Mouse (Mus musculus): Measurements from ENCODE around the gene Efl1. TPM values are rescaled to one million over a fixed set of nuclear protein-coding genes. Genes with fewer than 3 reads are reported as not detected.

Gene Efl1
- polyA plus RNA-seq, 1 experiment: 8.2 TPM

DNA sequence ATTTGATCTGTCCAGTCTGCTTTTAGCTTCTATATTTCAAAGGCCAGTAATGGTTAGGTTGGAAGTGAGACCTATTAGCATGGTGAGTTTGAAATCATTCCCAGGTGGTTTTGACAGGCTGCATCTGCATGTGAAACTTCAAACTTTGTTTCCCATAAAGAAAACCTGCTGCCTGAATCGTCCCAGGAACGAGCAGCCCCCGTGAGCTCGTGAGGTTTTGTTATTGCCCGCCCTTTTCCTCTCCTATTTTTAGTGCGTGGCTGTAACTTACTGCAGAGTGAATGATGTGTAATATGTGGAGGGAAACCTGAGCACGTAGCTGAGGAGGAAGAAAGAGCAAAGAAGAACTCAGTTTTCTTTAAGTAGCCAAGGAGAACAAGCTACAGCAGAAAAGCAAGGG lies 72.5 kb downstream of the Efl1 start:
- Histone ChIP-seq H3K27me3 (ENCODE audit: control insufficient read depth, insufficient read depth, insufficient read length) (no peaks in the 10 kb centered on the region), H3K4me3 (no peak overlapping the region), H3K79me2 (ENCODE audit: control insufficient read depth, insufficient read depth) (no peaks in the 10 kb centered on the region), H3ac (ENCODE audit: control insufficient read depth, insufficient read length) (no peak overlapping the region), H3K36me3 (ENCODE audit: control insufficient read depth, insufficient read depth) (no peaks in the 10 kb centered on the region), H3K4me2 (ENCODE audit: low read depth) (no peak overlapping the region)
- TF ChIP-seq USF1 (IDR thresholded peaks at IDR 0.05; ENCODE audit: low read depth) (no peak), POLR2A (IDR thresholded peaks at IDR 0.05; ENCODE audit: insufficient read length, low read depth) (no peak), POLR2AphosphoS2 (IDR thresholded peaks at IDR 0.05; ENCODE audit: insufficient read length, low read depth) (no peak), SRF (IDR thresholded peaks at IDR 0.05; ENCODE audit: control insufficient read depth, insufficient read length, low read depth) (no peak), MAX (IDR thresholded peaks at IDR 0.05; ENCODE audit: low read depth) (no peak), MYOG (IDR thresholded peaks at IDR 0.05; ENCODE audit: control insufficient read depth in 1 of 3, insufficient read depth in 1 of 3, insufficient read length in 2 of 3, low read depth in 2 of 3) (no peak), E2F4 (IDR thresholded peaks at IDR 0.05; ENCODE audit: insufficient read depth) (no peak)

DNA sequence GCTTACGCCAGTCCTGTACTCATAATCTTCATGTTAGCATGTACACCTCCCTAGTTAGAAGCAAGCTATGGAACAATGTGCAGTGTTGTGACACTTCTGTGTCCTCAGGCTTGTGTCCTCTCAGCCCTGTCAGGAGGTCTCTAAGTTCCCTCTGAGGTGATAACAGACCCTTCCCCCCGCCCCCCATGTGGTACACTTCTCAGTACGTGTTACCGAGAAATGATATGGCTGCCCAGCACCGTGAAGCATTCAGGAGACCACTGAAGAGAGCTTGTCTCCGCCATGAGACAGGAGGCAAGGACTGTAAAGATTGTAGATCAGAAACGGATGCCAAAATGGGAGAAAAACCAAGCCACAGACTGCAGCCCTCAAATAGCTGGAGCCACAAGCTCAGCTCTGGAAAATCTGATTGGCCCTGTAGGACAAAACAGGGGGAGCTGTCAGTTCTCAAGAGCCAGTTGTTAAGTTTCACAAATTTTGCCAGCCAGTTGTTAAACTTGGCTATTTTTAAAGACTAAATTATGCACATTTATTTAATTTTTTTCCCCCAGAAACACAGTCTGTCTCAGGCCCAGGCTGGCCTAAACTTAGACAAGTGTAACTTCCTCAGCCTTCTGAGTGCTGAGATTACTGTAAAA lies 74.2 kb downstream of the Efl1 start:
- H3K4me3 ChIP-seq: no peak overlapping the region
- H3K79me2 ChIP-seq (ENCODE audit: control insufficient read depth, insufficient read depth): no peaks in the 10 kb centered on the region
- no peak overlapping the region for H3K4me2 ChIP-seq (ENCODE audit: low read depth)
- no peaks in the 10 kb centered on the region for H3K36me3 ChIP-seq (ENCODE audit: control insufficient read depth, insufficient read depth)
- H3ac ChIP-seq (ENCODE audit: control insufficient read depth, insufficient read length): no peak overlapping the region
- no peaks in the 10 kb centered on the region for H3K27me3 ChIP-seq (ENCODE audit: control insufficient read depth, insufficient read depth, insufficient read length)
- TF ChIP-seq SRF (IDR thresholded peaks at IDR 0.05; ENCODE audit: control insufficient read depth, insufficient read length, low read depth): no peak

DNA sequence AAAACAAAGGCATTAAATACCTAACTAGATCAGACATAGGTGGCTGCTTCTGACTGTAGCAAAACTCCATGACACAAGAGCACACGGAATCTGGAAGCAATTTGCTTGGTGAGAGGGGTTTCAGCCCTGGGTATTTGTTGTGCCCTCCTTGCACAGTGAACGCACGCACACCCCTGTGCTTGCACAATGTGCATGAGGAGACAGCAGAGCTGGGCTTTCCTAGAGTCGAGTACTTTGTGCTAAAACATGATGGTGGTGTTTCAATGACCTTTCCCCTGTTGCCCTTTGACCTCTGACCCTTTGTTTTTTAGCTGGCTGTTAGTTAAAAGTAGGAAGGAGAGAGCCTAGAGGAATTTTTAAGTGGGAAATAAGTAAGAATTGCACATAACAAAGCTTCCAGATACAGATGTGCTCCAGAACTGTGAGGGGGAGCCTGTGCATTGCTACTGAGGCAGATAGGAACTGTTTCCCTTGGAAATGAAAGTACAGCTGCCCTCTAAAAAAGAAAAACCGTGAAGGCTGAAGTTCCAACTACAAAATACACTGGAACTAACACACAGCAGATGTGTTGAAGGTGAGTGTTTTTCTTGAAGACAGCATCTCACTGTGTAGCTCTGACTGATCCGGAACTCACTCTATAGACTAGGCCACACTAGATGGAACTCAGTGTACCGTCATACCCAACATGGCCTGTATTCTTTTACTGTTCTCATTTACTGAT lies 74.9 kb downstream of the Efl1 start:
- Histone ChIP-seq H3ac (ENCODE audit: control insufficient read depth, insufficient read length) (no peak overlapping the region), H3K27me3 (ENCODE audit: control insufficient read depth, insufficient read depth, insufficient read length) (no peaks in the 10 kb centered on the region), H3K4me3 (no peak overlapping the region), H3K79me2 (ENCODE audit: control insufficient read depth, insufficient read depth) (no peaks in the 10 kb centered on the region), H3K36me3 (ENCODE audit: control insufficient read depth, insufficient read depth) (no peaks in the 10 kb centered on the region), H3K4me2 (ENCODE audit: low read depth) (no peak overlapping the region)
- TF ChIP-seq MYOD1 (IDR thresholded peaks at IDR 0.05; ENCODE audit: control insufficient read depth in 1 of 3, insufficient read length in 2 of 3, low read depth in 2 of 3) (no peak), REST (IDR thresholded peaks at IDR 0.05; ENCODE audit: insufficient read depth, insufficient read length) (no peak), E2F4 (IDR thresholded peaks at IDR 0.05; ENCODE audit: insufficient read depth) (no peak), TCF3 (IDR thresholded peaks at IDR 0.05; ENCODE audit: insufficient read length, low read depth) (no peak), TCF12 (IDR thresholded peaks at IDR 0.05; ENCODE audit: insufficient read depth, poor library complexity, severe bottlenecking) (no peak), POLR2A (IDR thresholded peaks at IDR 0.05; ENCODE audit: insufficient read length, low read depth) (no peak), CEBPB (IDR thresholded peaks at IDR 0.05; ENCODE audit: insufficient read depth, poor library complexity, severe bottlenecking) (no peak), POLR2AphosphoS2 (IDR thresholded peaks at IDR 0.05; ENCODE audit: insufficient read length, low read depth) (no peak), MYOG (IDR thresholded peaks at IDR 0.05; ENCODE audit: control insufficient read depth in 1 of 3, insufficient read depth in 1 of 3, insufficient read length in 2 of 3, low read depth in 2 of 3) (no peak), MAX (IDR thresholded peaks at IDR 0.05; ENCODE audit: low read depth) (no peak), USF1 (IDR thresholded peaks at IDR 0.05; ENCODE audit: low read depth) (no peak), SRF (IDR thresholded peaks at IDR 0.05; ENCODE audit: control insufficient read depth, insufficient read length, low read depth) (no peak)

DNA sequence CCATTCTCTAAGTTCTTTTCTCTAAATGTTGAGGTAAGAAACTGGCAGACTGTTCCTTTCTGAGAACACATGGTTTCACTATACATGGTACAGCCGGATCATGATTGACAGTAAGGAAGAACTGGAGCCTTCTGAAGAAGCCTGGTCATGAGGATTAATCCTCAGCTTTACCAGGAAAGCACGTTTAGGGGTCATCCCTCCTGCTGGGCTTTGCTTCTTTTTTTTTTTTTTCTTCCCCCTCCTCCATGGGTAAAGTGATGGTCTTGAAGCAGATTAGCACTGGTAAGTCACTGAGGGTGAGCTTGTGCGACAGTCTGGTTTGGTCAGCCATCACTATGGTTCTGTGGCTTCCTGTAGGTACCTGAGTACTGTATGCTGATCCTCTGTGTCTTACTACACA lies 76.1 kb downstream of the Efl1 start:
- Histone ChIP-seq H3K4me3 (no peak overlapping the region), H3K36me3 (ENCODE audit: control insufficient read depth, insufficient read depth) (no peaks in the 10 kb centered on the region), H3K4me2 (ENCODE audit: low read depth) (no peak overlapping the region), H3K79me2 (ENCODE audit: control insufficient read depth, insufficient read depth) (no peaks in the 10 kb centered on the region), H3ac (ENCODE audit: control insufficient read depth, insufficient read length) (no peak overlapping the region), H3K27me3 (ENCODE audit: control insufficient read depth, insufficient read depth, insufficient read length) (no peaks in the 10 kb centered on the region)
- TF ChIP-seq CEBPB (IDR thresholded peaks at IDR 0.05; ENCODE audit: insufficient read depth, poor library complexity, severe bottlenecking) (no peak), E2F4 (IDR thresholded peaks at IDR 0.05; ENCODE audit: insufficient read depth) (no peak), SRF (IDR thresholded peaks at IDR 0.05; ENCODE audit: control insufficient read depth, insufficient read length, low read depth) (no peak), TCF12 (IDR thresholded peaks at IDR 0.05; ENCODE audit: insufficient read depth, poor library complexity, severe bottlenecking) (no peak), USF1 (IDR thresholded peaks at IDR 0.05; ENCODE audit: low read depth) (no peak), TCF3 (IDR thresholded peaks at IDR 0.05; ENCODE audit: insufficient read length, low read depth) (no peak), POLR2A (IDR thresholded peaks at IDR 0.05; ENCODE audit: insufficient read length, low read depth) (no peak)

DNA sequence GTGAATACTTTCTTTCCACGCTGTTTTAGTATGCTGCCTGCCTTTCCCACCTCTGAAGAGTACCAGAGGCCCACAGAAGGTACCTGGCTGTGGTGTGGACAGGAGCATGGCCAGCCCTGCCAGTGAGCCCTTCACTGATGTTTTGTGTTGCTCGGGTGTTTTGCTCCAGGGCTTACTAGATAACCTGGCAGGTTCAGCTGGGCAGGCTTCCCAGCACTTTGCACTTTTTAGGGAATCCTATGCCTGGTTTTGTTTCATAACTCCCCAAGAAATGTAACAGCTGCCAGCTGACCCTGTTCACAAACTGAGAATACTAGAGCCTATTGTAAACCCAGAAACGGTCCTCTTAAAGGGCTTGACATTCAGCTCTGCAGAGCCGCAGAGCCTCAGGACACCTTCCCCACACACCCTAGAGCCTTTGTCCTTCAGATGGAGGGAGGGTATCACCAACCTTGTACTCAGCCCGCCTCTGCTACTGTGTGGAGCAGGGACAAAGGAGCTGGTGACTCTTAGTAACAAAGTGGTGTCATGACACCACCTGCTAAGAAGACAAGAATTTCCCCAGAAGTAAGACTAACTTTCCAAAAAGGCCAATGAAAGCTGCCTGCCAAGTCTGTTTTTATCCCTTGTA lies 76.7 kb downstream of the Efl1 start:
- no peak overlapping the region for H3K4me2 ChIP-seq (ENCODE audit: low read depth)
- TF ChIP-seq TCF3 (IDR thresholded peaks at IDR 0.05; ENCODE audit: insufficient read length, low read depth): no peak
- no peaks in the 10 kb centered on the region for H3K36me3 ChIP-seq (ENCODE audit: control insufficient read depth, insufficient read depth)
- H3K27me3 ChIP-seq (ENCODE audit: control insufficient read depth, insufficient read depth, insufficient read length): no peaks in the 10 kb centered on the region
- no peak overlapping the region for H3ac ChIP-seq (ENCODE audit: control insufficient read depth, insufficient read length)
- no peak overlapping the region for H3K4me3 ChIP-seq
- H3K79me2 ChIP-seq (ENCODE audit: control insufficient read depth, insufficient read depth): no peaks in the 10 kb centered on the region
